In the genomic region with DNA sequence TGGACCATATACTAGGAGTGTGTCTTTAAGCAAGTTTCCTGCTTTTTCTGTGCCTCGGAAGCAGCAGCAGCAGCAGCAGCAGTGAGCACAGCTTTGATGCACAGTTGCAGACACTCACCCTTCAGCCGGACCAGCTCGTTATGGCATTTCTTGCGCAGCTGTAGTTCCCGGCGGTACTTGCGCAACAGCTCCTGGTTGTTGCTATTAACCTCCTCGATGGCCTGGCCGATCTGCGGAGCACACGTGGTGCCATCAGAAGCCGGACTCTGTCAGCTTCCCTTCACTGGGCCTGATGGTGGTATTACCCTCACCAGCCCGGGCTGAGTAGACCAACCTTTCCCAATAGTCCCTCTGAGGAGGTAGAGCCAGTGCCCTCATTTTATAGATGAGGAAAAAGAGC, we compare ENCODE assay signal across 20 mouse cellular contexts. TPM values are rescaled to one million over a fixed set of nuclear protein-coding genes. Genes with fewer than 3 reads are reported as not detected.
"Had no signal": no experiment of that assay in that cellular context is flagged by ENCODE, and none has a peak within 500 bp of the region (broad histone marks: within the 10 kb centered on the region; RNA-seq: fewer than 3 reads in every experiment).

No protein-coding gene starts in this region.

- H3K4me2 ChIP-seq: liver, embryonic 11.5 days; liver, embryonic 15.5 days; midbrain, embryonic 12.5 days; midbrain, embryonic 15.5 days; neural tube, embryonic 13.5 days; stomach, embryonic 15.5 days had no signal

- H3K27me3 ChIP-seq: liver, embryonic 15.5 days; midbrain, embryonic 15.5 days; neural tube, embryonic 13.5 days; stomach, embryonic 15.5 days had no signal

- H3K4me1 ChIP-seq: liver, embryonic 15.5 days; midbrain, embryonic 12.5 days; midbrain, embryonic 15.5 days; neural tube, embryonic 13.5 days; stomach, embryonic 15.5 days had no signal

- H3K27ac ChIP-seq: kidney, postnatal 0 days; layer of hippocampus, adult 2 months; liver, embryonic 15.5 days; macrophage; midbrain, embryonic 12.5 days; midbrain, embryonic 15.5 days; neural tube, embryonic 13.5 days; stomach, embryonic 15.5 days had no signal

- H3K9me3 ChIP-seq: liver, embryonic 15.5 days; midbrain, embryonic 12.5 days; midbrain, embryonic 15.5 days; neural tube, embryonic 13.5 days; stomach, embryonic 15.5 days had no signal

- DNase-seq: kidney, adult 2 months; kidney, postnatal 25 days; layer of hippocampus, adult 9-11 months; retina, postnatal 1 day; right cerebral cortex, postnatal 25 days; spleen, adult 18-20 months; thymus, postnatal 25 days had no signal

- H3K9ac ChIP-seq: liver, embryonic 15.5 days; midbrain, embryonic 12.5 days; midbrain, embryonic 15.5 days; neural tube, embryonic 13.5 days; stomach, embryonic 15.5 days had no signal

- H3K4me3 ChIP-seq: layer of hippocampus, adult 2 months; liver, embryonic 15.5 days; midbrain, embryonic 12.5 days; midbrain, embryonic 15.5 days; neural tube, embryonic 13.5 days; stomach, embryonic 15.5 days had no signal

- ATAC-seq: intestine, postnatal 0 days; midbrain, embryonic 15.5 days had no signal

RNA-seq across cellular contexts. Expression of a gene that starts 52.4 kb away (rescaled TPM):
- polyA plus RNA-seq: intestine, embryonic 14.5 days; intestine, postnatal 0 days; kidney, embryonic 14.5 days; kidney, postnatal 0 days; large intestine, adult 2 months; macrophage; midbrain, embryonic 12.5 days had no signal
